Mouse (Mus musculus): Measurements from ENCODE around the gene Mpp2.

GRCm38 (mm10) chr11:102053183-102053582, 35.1 kb downstream of the Mpp2 start:
- TF ChIP-seq POLR2A (IDR thresholded peaks at IDR 0.05; ENCODE audit: insufficient read length, low read depth) (no peak), USF1 (IDR thresholded peaks at IDR 0.05; ENCODE audit: low read depth) (no peak), POLR2AphosphoS2 (IDR thresholded peaks at IDR 0.05; ENCODE audit: insufficient read length, low read depth) (no peak), MYOD1 (IDR thresholded peaks at IDR 0.05; ENCODE audit: control insufficient read depth in 1 of 3, insufficient read length in 2 of 3, low read depth in 2 of 3) (no peak), MYOG (IDR thresholded peaks at IDR 0.05; ENCODE audit: control insufficient read depth in 1 of 3, insufficient read depth in 1 of 3, insufficient read length in 2 of 3, low read depth in 2 of 3) (no peak), TCF12 (IDR thresholded peaks at IDR 0.05; ENCODE audit: insufficient read depth, poor library complexity, severe bottlenecking) (no peak), SRF (IDR thresholded peaks at IDR 0.05; ENCODE audit: control insufficient read depth, insufficient read length, low read depth) (no peak), E2F4 (IDR thresholded peaks at IDR 0.05; ENCODE audit: insufficient read depth) (no peak)
